Mouse (Mus musculus): ENCODE data around the gene Cdc34. TPM values are rescaled to one million over a fixed set of nuclear protein-coding genes. Genes with fewer than 3 reads are reported as not detected.

Gene Cdc34
- polyA plus RNA-seq, 1 experiment from 2014 or later = 122 TPM

- H3K4me1 ChIP-seq = peaks cover 62% of the 10 kb centered on the region
- H3K9ac ChIP-seq = no peak overlapping the region
- H3K9me3 ChIP-seq = no peaks in the 10 kb centered on the region
- 77% methylated on average over 1 of the region's 1 CpGs for WGBS
- H3K4me2 ChIP-seq = no peak overlapping the region
- ATAC-seq (ENCODE audit: extremely low read depth, insufficient number of reproducible peaks, low FRiP score, low TSS enrichment) = no peak
- no peak overlapping the region for H3K4me3 ChIP-seq
- no peak overlapping the region for H3K27ac ChIP-seq (replicated peaks)
- peaks cover 51% of the 10 kb centered on the region for H3K36me3 ChIP-seq
- H3K27me3 ChIP-seq (replicated peaks) = peaks cover 35% of the 10 kb centered on the region
Observed at GRCm38 (mm10) chr10:79712029-79712428, 30.0 kb downstream of the Cdc34 start.

GRCm38 (mm10) chr10:79712499-79713126, 30.6 kb downstream of the Cdc34 start:
- WGBS = 10% methylated on average over 6 of the region's 6 CpGs
- Histone ChIP-seq H3K9me3 (no peaks in the 10 kb centered on the region), H3K4me3 (no peak overlapping the region), H3K4me2 (peak overlapping the region; percentile 1; the same call in 1 of the 2 replicates), H3K27me3 (replicated peaks) (peaks cover 41% of the 10 kb centered on the region), H3K27ac (replicated peaks) (no peak overlapping the region), H3K4me1 (peaks cover 62% of the 10 kb centered on the region), H3K36me3 (peaks cover 46% of the 10 kb centered on the region), H3K9ac (no peak overlapping the region)
- 0 out of 2 replicates have a peak, but pooled peaks have one; percentile 7 for ATAC-seq (ENCODE audit: extremely low read depth, insufficient number of reproducible peaks, low FRiP score, low TSS enrichment)

DNA sequence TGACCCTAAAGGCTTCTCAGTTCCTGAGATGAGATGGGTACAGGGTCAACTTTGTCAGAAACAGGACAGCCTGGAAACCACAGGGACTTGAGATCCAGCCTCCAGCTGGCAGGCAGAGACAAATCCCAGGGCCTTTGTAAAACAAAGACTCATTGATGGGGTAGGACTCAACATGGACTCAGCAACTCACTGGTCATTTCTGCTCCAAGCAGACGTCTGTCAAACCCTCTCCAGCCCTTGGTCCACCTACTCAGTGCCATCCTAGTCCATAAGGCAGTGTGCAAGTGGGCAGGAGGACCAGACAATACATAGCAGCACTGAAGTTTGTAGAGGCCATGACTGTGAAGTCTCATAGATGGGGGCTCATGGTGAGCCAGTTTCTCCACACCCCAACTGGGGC, 31.2 kb downstream of the Cdc34 start:
- Histone ChIP-seq H3K27me3 (replicated peaks) (peaks cover 47% of the 10 kb centered on the region), H3K4me2 (no peak overlapping the region; the same call in 1 of the 2 replicates), H3K9ac (no peak overlapping the region), H3K4me1 (peaks cover 59% of the 10 kb centered on the region), H3K36me3 (peaks cover 41% of the 10 kb centered on the region), H3K9me3 (no peaks in the 10 kb centered on the region), H3K4me3 (no peak overlapping the region), H3K27ac (replicated peaks) (no peak overlapping the region)
- 17% methylated on average over 1 of the region's 1 CpGs for WGBS
- ATAC-seq (ENCODE audit: extremely low read depth, insufficient number of reproducible peaks, low FRiP score, low TSS enrichment) = no peak

- H3K4me3 ChIP-seq = no peak overlapping the region
- H3K4me2 ChIP-seq = no peak overlapping the region
- H3K36me3 ChIP-seq = peaks cover 22% of the 10 kb centered on the region
- no peak for ATAC-seq (ENCODE audit: extremely low read depth, insufficient number of reproducible peaks, low FRiP score, low TSS enrichment)
- no peaks in the 10 kb centered on the region for H3K9me3 ChIP-seq
- H3K9ac ChIP-seq = no peak overlapping the region
- H3K4me1 ChIP-seq = peaks cover 41% of the 10 kb centered on the region
- H3K27me3 ChIP-seq (replicated peaks) = peaks cover 65% of the 10 kb centered on the region
- WGBS = 56% methylated on average over 4 of the region's 4 CpGs
- H3K27ac ChIP-seq (replicated peaks) = no peak overlapping the region
Observed at GRCm38 (mm10) chr10:79714996-79715395, 33.0 kb downstream of the Cdc34 start.

- no peak within 1 kb of the TSS for H3K27ac ChIP-seq (replicated peaks)
- H3K36me3 ChIP-seq = peaks cover 8% of the 10 kb centered on the region
- H3K4me1 ChIP-seq = peaks cover 36% of the 10 kb centered on the region
- 1% methylated on average over 58 of the region's 91 CpGs for WGBS
- H3K27me3 ChIP-seq (replicated peaks) = peaks cover 76% of the 10 kb centered on the region
- no peak for ATAC-seq (ENCODE audit: extremely low read depth, insufficient number of reproducible peaks, low FRiP score, low TSS enrichment)
- H3K9ac ChIP-seq = peak within 1 kb of the TSS; percentile 73
- no peaks in the 10 kb centered on the region for H3K9me3 ChIP-seq
- H3K4me2 ChIP-seq = peak within 1 kb of the TSS; percentile 96
- peak within 1 kb of the TSS; percentile 67 for H3K4me3 ChIP-seq
Observed at GRCm38 (mm10) chr10:79716254-79716987, 34.4 kb downstream of the Cdc34 start, which contains the start of gene Hcn2. Gene Hcn2, plus strand, starts transcription at chr10:79716634.

- H3K4me3 ChIP-seq = peak overlapping the region; percentile 67
- H3K9me3 ChIP-seq = no peaks in the 10 kb centered on the region
- WGBS = under 1% methylated on average over 43 of the region's 44 CpGs
- peaks cover 3% of the 10 kb centered on the region for H3K36me3 ChIP-seq
- ATAC-seq (ENCODE audit: extremely low read depth, insufficient number of reproducible peaks, low FRiP score, low TSS enrichment) = no peak
- H3K27me3 ChIP-seq (replicated peaks) = peaks cover 76% of the 10 kb centered on the region
- H3K4me1 ChIP-seq = peaks cover 33% of the 10 kb centered on the region
- no peak overlapping the region for H3K27ac ChIP-seq (replicated peaks)
- peak overlapping the region; percentile 96 for H3K4me2 ChIP-seq
- H3K9ac ChIP-seq = peak overlapping the region; percentile 73
Observed at GRCm38 (mm10) chr10:79716988-79717355, 35.0 kb downstream of the Cdc34 start.

DNA sequence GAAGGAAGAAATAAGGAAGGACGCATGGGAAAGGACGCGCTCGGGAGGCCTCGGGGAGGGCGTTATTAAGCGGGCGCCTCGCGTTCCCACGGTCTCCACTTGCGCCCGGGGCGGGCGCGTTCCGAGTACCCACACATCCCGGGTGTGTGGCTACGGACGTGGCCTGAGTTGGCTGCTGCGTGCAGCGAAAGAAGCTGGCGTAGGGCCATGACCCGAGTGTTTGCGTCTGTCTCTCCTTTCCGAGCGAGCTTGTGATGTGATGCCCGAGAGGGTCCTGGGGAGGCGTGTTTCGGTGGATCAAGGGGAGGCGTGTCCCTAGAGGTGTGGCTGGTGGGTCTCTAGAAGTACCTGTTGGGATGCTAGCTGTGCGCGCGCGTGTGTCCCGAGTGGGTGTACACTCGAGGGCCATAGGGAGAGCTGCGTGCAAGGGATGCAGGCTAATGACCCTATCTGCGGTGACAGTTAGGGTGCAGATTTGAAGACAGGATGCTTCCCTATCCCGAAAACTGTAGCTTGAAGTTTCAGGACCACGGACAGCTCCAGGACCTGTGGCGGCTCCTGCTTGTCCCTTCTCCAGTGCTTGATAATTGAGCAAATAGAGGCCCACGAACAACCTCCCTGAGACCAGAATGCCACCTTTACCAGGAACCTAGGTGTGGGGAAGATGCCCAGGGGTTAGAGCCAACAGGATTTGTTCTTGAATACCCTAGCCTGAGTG, 35.8 kb downstream of the Cdc34 start:
- H3K4me1 ChIP-seq = peaks cover 25% of the 10 kb centered on the region
- peak overlapping the region; percentile 96 for H3K4me2 ChIP-seq
- no peaks in the 10 kb centered on the region for H3K36me3 ChIP-seq
- H3K4me3 ChIP-seq = peak overlapping the region; percentile 67
- no peaks in the 10 kb centered on the region for H3K9me3 ChIP-seq
- ATAC-seq (ENCODE audit: extremely low read depth, insufficient number of reproducible peaks, low FRiP score, low TSS enrichment) = no peak
- H3K27me3 ChIP-seq (replicated peaks) = peaks cover 82% of the 10 kb centered on the region
- H3K27ac ChIP-seq (replicated peaks) = no peak overlapping the region
- H3K9ac ChIP-seq = no peak overlapping the region
- 7% methylated on average over 43 of the region's 43 CpGs for WGBS

- 53% methylated on average over 5 of the region's 5 CpGs for WGBS
- peaks cover 57% of the 10 kb centered on the region for H3K27me3 ChIP-seq (replicated peaks)
Observed at GRCm38 (mm10) chr10:79721089-79721488, 39.1 kb downstream of the Cdc34 start.

DNA sequence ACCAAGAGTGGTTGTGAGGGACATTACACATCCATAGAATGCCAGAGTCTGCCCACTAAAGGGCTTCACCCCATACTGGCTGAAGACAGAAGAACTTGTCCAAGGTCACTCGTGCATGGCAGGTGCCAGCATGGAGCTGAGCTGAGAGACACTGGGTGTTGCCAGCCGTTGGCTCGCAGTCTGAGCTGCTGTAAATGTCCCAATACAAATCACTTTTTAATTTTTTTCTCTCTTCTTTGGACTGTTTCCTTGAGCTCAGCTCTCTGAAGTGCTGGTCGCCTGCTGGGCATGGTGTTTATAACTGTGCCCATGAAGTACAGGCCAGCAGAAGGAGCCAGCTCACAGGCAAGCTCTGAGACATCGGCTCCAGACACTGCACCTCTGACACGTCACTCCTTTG, 41.1 kb downstream of the Cdc34 start:
- WGBS = 64% methylated on average over 6 of the region's 6 CpGs
- Histone ChIP-seq H3K9me3 (peaks cover 4% of the 10 kb centered on the region; the same call in 1 of the 2 replicates), H3K36me3 (no peaks in the 10 kb centered on the region), H3K27me3 (replicated peaks) (peaks cover 37% of the 10 kb centered on the region), H3K4me1 (peaks cover 7% of the 10 kb centered on the region), H3K9ac (no peak overlapping the region), H3K27ac (replicated peaks) (no peak overlapping the region), H3K4me2 (no peak overlapping the region), H3K4me3 (no peak overlapping the region)
- no peak for ATAC-seq (ENCODE audit: extremely low read depth, insufficient number of reproducible peaks, low FRiP score, low TSS enrichment)

More at GRCm38 (mm10) chr10:79721089-79721488, 39.1 kb downstream of the Cdc34 start:
- peaks cover 24% of the 10 kb centered on the region for H3K4me1 ChIP-seq
- no peaks in the 10 kb centered on the region for H3K9me3 ChIP-seq
- no peak overlapping the region for H3K4me3 ChIP-seq
- H3K9ac ChIP-seq = no peak overlapping the region
- H3K4me2 ChIP-seq = no peak overlapping the region
- no peak for ATAC-seq (ENCODE audit: extremely low read depth, insufficient number of reproducible peaks, low FRiP score, low TSS enrichment)
- no peaks in the 10 kb centered on the region for H3K36me3 ChIP-seq
- H3K27ac ChIP-seq (replicated peaks) = no peak overlapping the region

DNA sequence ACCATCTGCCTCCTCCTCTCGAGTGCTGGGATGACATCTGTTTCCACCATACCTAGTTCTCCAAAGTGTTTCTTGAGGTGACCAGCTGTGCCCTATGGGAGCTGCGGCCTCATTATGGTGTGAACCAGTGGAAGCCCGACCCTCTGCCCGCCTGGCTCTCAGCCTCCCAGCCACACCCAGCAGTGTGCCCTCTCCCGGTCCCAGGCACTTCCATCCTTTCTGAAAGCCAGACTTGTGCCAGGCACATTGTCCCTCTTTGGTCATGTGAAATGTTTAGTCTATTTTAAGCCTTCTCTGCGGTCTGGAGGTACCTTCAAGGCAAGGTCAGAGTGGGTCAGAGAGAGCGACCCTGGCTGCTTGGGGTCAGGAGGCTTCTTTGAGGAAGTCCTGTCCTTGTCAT, 41.7 kb downstream of the Cdc34 start:
- peaks cover 37% of the 10 kb centered on the region for H3K27me3 ChIP-seq (replicated peaks)
- H3K27ac ChIP-seq (replicated peaks) = no peak overlapping the region
- no peak overlapping the region for H3K4me2 ChIP-seq
- no peak overlapping the region for H3K4me3 ChIP-seq
- H3K9ac ChIP-seq = no peak overlapping the region
- ATAC-seq (ENCODE audit: extremely low read depth, insufficient number of reproducible peaks, low FRiP score, low TSS enrichment) = no peak
- H3K9me3 ChIP-seq = peaks cover 4% of the 10 kb centered on the region; the same call in 1 of the 2 replicates
- 63% methylated on average over 7 of the region's 7 CpGs for WGBS
- peaks cover 7% of the 10 kb centered on the region for H3K4me1 ChIP-seq
- H3K36me3 ChIP-seq = no peaks in the 10 kb centered on the region

- Histone ChIP-seq H3K4me3 (no peak overlapping the region), H3K9ac (no peak overlapping the region), H3K36me3 (no peaks in the 10 kb centered on the region), H3K9me3 (peaks cover 4% of the 10 kb centered on the region; the same call in 1 of the 2 replicates), H3K27ac (replicated peaks) (no peak overlapping the region), H3K27me3 (replicated peaks) (peaks cover 20% of the 10 kb centered on the region), H3K4me1 (peaks cover 13% of the 10 kb centered on the region), H3K4me2 (no peak overlapping the region)
- no peak for ATAC-seq (ENCODE audit: extremely low read depth, insufficient number of reproducible peaks, low FRiP score, low TSS enrichment)
- 34% methylated on average over 11 of the region's 11 CpGs for WGBS
Observed at GRCm38 (mm10) chr10:79726090-79726489, 44.1 kb downstream of the Cdc34 start.

Measured in heart, embryonic 13.5 days (tissue).